16 mouse cellular contexts compared by ENCODE assay signal in the genomic region with DNA sequence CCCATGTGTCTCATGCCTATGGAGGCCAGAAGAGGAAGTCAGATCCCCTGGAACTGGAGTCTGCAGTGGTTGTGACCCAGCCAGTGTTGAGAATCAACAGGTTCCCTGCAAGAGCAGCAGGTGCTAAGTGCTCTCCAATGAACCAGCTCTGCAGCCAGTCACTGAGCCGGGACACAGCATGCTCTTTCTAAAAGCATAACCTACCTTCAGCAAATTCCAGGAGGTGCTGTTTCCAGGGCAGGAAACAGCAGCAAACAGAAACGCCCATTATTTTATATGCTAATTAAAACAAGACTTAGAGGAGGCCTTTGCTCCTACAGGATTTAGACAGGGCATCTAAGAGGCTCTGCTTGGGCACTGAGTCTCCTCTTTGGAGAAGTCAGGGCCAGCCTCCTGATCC.
"Had no signal": no experiment of that assay in that cellular context is flagged by ENCODE, and none has a peak within 500 bp of the region (broad histone marks: within the 10 kb centered on the region; RNA-seq: fewer than 3 reads in every experiment).

No protein-coding gene starts in this region.

- DNase-seq: kidney, adult 8-10 months; left cerebral cortex, postnatal 4 days; liver, embryonic 13.5 days; lung, adult 2 months; lung, postnatal 14 days; lung, postnatal 4 days; right cerebral cortex, postnatal 14 days; right cerebral cortex, postnatal 4 days; thymus, adult 2 months; thymus, postnatal 14 days; thymus, postnatal 4 days had no signal

- ATAC-seq: intestine, postnatal 0 days; midbrain, embryonic 16.5 days had no signal

- H3K4me2 ChIP-seq: liver, embryonic 13.5 days; midbrain, embryonic 12.5 days had no signal

- H3K27me3 ChIP-seq: midbrain, embryonic 12.5 days had no signal

- H3K27ac ChIP-seq: liver, embryonic 13.5 days; midbrain, embryonic 12.5 days; stomach, postnatal 0 days had no signal

- H3K4me3 ChIP-seq: liver, embryonic 13.5 days; midbrain, embryonic 12.5 days; myocyte had no signal

- H3K36me3 ChIP-seq: liver, embryonic 13.5 days; midbrain, embryonic 12.5 days had no signal

- H3K9ac ChIP-seq: liver, embryonic 13.5 days; midbrain, embryonic 12.5 days had no signal

- H3K9me3 ChIP-seq: liver, embryonic 13.5 days; midbrain, embryonic 12.5 days had no signal
